Mouse (Mus musculus) testis, postnatal 10 days (tissue): Measurements from ENCODE around the gene Aoah.
A peak's percentile ranks its signal among the peaks of the same experiment; 100 is the strongest.

Experiments used
- DNase-seq: peaks from one replicate; pipeline ENCODE4 v3.0.0; 2021; ENCODE audit warnings: low spot score

Gene Aoah

GRCm38 (mm10) chr13:20793901-20794300 is at the start of gene Aoah:
Gene Aoah (plus strand): TSS chr13:20794113.
- no peak for DNase-seq

DNA sequence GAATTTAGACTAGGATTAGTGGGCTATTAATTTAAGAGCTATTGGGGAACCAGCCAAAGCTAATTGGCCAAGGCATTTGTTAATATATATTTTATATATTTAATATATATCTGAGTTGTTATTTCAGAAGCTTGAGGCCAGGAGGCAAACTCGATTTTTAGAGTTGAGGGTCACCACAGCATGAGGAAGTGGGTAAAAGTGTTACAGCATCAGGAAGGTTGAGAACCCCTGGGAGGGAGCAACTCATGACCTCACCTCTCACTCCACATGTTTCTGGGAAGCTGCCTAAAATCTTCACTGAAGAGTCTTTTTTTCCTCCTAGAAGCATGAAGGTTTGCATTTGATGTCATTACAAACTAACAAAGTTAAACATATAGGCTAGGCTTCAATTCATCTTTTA is 39.1 kb upstream of the Aoah start:
- no peak for DNase-seq

GRCm38 (mm10) chr13:20783648-20784047 is 10.3 kb upstream of the Aoah start:
- no peak for DNase-seq

- no peak for DNase-seq
These were observed 9.9 kb upstream of the Aoah start for GRCm38 (mm10) chr13:20784060-20784459.

DNA sequence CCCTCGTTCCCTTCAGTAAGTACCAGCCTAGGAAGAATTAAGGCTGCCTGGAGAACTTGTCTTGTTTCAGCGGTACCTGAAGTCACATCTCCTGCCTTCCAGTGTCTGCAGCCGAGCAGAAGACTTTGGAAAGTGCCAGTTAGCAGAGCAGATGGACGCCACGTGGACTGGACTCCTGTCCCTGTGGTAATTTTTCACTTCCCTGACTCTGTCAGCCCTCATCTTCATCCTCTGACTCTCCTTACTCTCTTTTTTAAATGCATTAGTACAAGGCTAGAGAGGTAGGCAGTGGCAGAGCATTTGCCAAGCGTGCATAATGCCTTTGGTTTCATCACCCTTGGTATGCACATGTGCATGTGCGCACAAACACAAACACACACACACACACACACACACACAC is 8.0 kb upstream of the Aoah start:
- DNase-seq, result no peak

GRCm38 (mm10) chr13:20786825-20787245 is 7.1 kb upstream of the Aoah start:
- no peak for DNase-seq

DNA sequence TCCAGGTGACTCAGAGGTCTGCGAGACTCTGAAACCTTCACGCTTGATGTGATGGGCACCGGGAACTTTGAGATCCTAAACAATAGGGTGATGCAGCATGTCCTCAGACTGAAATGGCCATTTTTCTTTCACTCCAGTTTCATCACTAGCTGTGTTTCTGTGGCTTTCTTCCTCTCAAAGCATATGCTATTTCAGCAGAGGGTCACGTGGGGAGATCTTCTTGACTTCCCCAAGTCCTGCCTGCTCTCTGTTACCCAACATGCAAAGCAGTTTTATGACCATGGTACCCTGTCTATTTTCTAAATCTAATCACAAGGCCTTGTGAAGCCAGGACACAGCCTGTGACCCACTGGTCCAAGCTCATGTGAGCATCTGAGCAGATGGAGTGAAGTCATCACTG is 6.0 kb upstream of the Aoah start:
- no peak for DNase-seq

DNA sequence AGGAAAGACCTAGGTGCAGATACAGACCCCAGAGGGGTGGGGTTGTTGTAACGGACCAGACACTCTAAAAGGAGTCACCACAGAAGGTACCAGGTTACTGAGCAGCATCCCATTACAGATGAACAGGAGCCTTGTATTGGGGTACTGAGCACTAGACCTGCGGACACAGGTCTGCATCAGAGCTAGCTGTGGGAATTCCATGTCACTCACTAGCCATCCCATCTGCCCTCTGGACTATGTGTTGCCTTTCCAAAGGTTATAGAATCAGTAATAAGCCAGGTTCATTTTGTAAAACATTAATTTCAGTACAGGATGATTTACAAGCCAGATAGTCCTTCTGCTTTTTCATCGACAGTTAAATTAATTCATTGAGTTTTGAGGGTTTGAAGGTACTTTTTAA is 2.7 kb downstream of the Aoah start:
- DNase-seq, result no peak

GRCm38 (mm10) chr13:20798536-20798935 is 4.6 kb downstream of the Aoah start:
- no peak for DNase-seq

- no peak for DNase-seq
These were observed 5.9 kb downstream of the Aoah start for GRCm38 (mm10) chr13:20799772-20800171.

- DNase-seq, result no peak
These were observed 6.7 kb downstream of the Aoah start for GRCm38 (mm10) chr13:20800569-20800968.

DNA sequence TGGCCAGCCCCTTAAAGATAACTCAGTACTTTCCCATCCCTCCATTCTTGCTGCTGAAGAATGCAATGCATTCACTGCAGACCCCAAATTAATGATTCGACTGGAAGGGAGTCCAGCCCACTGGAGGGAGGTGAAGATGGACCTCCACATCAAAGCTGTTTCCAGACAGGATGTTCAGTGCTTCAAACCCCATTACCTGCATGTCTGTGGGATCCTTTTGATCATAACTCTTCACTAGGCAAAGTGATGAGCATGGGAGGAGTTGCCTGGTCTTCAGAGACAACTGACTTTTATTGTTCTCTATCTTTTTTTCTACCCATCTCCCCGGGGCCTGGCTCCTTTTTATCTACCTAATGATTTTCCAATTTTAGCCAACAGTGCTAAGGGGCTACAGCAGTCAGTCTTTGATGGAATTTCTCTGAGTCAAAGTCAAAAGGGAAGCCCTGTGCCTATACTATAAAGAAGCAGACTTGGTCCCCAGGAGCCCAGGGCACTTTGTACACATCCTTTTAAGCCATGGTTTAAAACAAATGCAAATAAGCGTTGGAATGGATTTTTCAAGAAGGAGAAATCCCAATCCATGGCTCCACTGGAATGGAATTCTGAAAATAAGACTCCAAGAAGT is 18.0 kb downstream of the Aoah start:
- no peak for DNase-seq

DNA sequence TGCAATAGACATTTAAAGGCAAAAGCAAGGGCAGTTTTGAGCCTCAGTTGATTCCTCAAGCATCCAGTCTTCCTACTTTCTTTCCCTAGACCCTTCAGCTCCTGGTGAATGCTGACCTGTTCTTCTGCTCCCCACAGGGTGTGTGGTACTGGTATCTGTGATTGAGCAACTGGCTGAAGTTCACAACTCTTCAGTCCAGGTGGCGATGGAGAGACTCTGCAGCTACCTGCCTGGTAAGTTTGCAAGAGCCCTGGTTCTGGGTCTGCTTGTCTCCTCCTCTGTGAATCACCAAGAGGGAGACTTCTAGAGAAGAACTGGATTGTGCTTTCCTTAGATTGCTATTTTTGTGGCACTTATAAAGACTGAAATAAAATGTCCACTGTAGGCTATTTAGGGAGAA is 22.5 kb downstream of the Aoah start:
- no peak for DNase-seq

DNA sequence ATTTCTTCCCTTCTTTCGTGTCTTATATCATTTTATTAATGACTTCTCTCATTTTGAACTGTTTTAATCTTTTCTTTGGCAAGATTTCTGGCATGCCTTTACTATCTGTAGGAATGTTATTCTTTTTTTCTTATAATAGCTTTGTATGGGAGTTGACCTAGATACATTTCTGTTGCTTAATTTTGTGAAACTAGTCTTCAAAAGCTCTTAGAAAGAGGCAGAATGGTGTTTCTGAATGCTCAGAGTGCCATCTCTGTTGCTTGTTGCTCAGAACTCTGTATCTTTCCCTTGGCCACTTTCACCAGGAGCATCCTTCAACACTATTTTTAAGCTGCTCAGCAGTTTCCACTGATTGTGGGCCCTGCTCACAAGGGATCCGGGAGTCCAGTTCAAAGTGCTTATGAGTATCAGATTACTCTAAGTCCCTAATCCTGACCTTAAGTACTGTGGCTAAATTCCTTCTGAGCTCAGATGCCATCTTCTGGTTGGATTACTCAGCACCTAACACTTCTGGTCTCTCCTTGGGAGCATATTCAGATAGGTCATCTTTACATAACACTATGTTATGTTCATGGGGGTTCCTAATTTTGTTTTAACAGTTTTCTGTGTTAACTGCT is 26.9 kb downstream of the Aoah start:
- DNase-seq, result no peak

GRCm38 (mm10) chr13:20828728-20829127 is 34.8 kb downstream of the Aoah start:
- DNase-seq, result no peak

GRCm38 (mm10) chr13:20829181-20829900 is 35.4 kb downstream of the Aoah start:
- DNase-seq, result no peak

DNA sequence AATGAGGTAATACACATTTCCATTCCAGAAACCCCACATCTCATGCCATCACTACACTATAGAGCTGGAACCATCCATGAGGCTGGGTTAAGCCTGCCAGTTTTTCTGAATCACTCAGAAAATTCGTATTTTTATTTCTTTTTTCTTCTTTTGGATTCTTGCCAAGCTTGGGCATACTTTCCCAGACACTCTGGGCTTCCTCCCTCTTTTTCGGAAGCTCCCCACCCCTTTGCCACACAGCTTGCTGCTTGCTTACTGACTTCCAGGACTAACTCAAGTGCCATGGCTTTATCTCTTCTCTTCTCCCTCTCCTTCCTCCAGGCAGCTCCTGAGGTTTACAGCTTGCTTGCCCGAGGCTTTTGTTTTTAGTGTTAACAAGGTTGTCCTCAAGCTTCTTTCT is 62.0 kb downstream of the Aoah start:
- no peak for DNase-seq

- DNase-seq, result no peak
These were observed 105.5 kb downstream of the Aoah start for GRCm38 (mm10) chr13:20899372-20899771.

DNA sequence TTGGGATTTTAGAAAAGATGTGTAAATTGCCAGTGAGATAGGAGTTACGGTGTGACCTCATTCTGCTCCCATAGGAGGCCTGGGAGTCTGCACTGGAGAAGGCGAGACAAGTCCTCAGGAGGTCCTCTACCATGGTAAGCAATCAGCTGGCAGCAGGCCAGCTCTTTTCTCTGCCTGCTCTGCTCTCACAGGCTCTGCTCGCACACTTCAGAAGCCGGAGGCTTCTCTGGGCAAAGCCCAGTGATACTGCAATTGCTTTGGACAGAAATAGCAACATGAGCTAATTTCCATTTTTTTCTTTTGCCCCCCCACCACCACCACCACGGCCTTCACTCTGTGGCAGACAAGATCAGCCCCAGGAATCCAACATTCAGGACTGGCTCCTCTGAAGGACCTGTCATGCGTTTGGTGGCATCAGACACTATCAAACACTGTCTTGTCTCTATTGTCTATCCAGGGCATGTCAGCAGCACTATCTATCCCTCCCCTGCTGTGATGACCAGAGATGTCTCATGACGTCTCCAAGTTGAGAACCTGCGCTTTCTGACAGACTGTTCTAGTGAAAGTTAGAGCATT is 106.6 kb downstream of the Aoah start:
- DNase-seq, result peak; percentile 48

DNA sequence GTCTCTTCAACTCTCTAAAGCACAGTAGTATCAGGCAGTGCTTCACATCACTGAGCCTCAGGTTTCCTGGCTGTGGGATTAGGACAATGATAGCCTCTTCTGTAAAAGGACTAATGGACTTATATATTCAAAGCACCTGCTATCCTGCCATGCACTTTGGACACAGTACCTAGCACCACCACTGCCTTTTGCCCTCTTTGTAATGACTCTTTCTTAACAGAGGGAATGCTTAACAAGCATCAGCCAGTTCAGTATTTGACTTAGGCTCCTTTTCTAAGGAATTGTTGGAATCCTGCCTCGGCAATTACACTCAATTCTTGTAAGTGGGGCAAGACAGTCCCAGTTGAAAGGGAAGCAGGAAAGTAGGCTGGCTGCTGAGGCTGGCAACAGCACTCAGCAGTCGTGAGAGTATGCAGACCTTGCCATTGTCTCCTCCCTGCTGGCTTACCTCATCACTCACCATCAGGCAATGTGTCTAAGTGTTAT is 107.1 kb downstream of the Aoah start:
- DNase-seq, result no peak

- no peak for DNase-seq
These were observed 107.8 kb downstream of the Aoah start for GRCm38 (mm10) chr13:20901634-20902135.

- DNase-seq, result no peak
These were observed 110.2 kb downstream of the Aoah start for GRCm38 (mm10) chr13:20904118-20904517.

DNA sequence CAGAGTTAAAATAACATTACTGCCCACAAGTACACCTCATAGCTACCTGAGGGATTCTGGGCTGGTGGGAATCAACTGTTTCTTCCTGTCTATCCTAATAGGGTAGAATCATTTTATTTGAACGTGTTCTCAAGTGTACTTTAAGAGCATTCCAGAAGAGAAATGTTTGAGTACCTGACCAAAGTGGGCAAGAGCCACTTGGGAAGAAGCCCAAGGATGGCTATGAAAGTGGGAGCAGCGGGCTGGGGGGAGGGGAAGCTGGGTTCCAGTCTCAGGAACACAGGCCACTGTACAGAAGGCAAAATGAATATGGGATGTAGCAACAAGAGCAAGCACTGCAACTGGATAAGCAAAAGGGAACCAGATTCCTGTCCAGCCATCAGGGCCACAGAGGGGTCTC is 111.3 kb downstream of the Aoah start:
- no peak for DNase-seq
